Mouse (Mus musculus) lung, postnatal 36 days (tissue): Measurements from ENCODE around the gene Hs3st4.
A peak's percentile ranks its signal among the peaks of the same experiment; 100 is the strongest.

Source experiments
- DNase-seq: peaks from one replicate; pipeline ENCODE4 v3.0.0; 2022; ENCODE audit warnings: mixed read lengths

Gene Hs3st4

GRCm38 (mm10) chr7:124141229-124141628, 158.6 kb downstream of the Hs3st4 start:
- DNase-seq, result no peak

GRCm38 (mm10) chr7:124150901-124151300, 168.2 kb downstream of the Hs3st4 start:
- no peak for DNase-seq

- DNase-seq, result no peak
These were observed 180.6 kb downstream of the Hs3st4 start for GRCm38 (mm10) chr7:124163301-124163700.

GRCm38 (mm10) chr7:124166229-124166628, 183.6 kb downstream of the Hs3st4 start:
- no peak for DNase-seq

GRCm38 (mm10) chr7:124168796-124169195, 186.1 kb downstream of the Hs3st4 start:
- no peak for DNase-seq

- DNase-seq, result no peak
These were observed 187.3 kb downstream of the Hs3st4 start for GRCm38 (mm10) chr7:124170001-124170400.

GRCm38 (mm10) chr7:124171992-124172391, 189.3 kb downstream of the Hs3st4 start:
- DNase-seq, result no peak

GRCm38 (mm10) chr7:124180926-124181325, 198.3 kb downstream of the Hs3st4 start:
- no peak for DNase-seq

- DNase-seq, result no peak
These were observed 202.0 kb downstream of the Hs3st4 start for GRCm38 (mm10) chr7:124184693-124185092.

GRCm38 (mm10) chr7:124198811-124199570, 216.3 kb downstream of the Hs3st4 start:
- peak; percentile 0 for DNase-seq

GRCm38 (mm10) chr7:124216921-124217320, 234.3 kb downstream of the Hs3st4 start:
- DNase-seq, result no peak

GRCm38 (mm10) chr7:124220556-124220955, 237.9 kb downstream of the Hs3st4 start:
- DNase-seq, result no peak

GRCm38 (mm10) chr7:124237896-124238670, 255.4 kb downstream of the Hs3st4 start:
- DNase-seq, result no peak

GRCm38 (mm10) chr7:124239903-124240647, 257.4 kb downstream of the Hs3st4 start:
- DNase-seq, result no peak

- DNase-seq, result no peak
These were observed 267.2 kb downstream of the Hs3st4 start for GRCm38 (mm10) chr7:124249838-124250237.

GRCm38 (mm10) chr7:124250566-124250965, 267.9 kb downstream of the Hs3st4 start:
- DNase-seq, result no peak

GRCm38 (mm10) chr7:124258419-124258818, 275.8 kb downstream of the Hs3st4 start:
- DNase-seq, result peak; percentile 18

GRCm38 (mm10) chr7:124270734-124271133, 288.1 kb downstream of the Hs3st4 start:
- no peak for DNase-seq

GRCm38 (mm10) chr7:124289873-124290272, 307.2 kb downstream of the Hs3st4 start:
- no peak for DNase-seq

- no peak for DNase-seq
These were observed 336.8 kb downstream of the Hs3st4 start for GRCm38 (mm10) chr7:124319451-124319850.

- peak; percentile 32 for DNase-seq
These were observed 353.0 kb downstream of the Hs3st4 start for GRCm38 (mm10) chr7:124335635-124336034.

GRCm38 (mm10) chr7:124341510-124341909, 358.8 kb downstream of the Hs3st4 start:
- DNase-seq, result no peak
